Mouse (Mus musculus): ENCODE results near the gene Spag5.

The Spag5 gene

DNA sequence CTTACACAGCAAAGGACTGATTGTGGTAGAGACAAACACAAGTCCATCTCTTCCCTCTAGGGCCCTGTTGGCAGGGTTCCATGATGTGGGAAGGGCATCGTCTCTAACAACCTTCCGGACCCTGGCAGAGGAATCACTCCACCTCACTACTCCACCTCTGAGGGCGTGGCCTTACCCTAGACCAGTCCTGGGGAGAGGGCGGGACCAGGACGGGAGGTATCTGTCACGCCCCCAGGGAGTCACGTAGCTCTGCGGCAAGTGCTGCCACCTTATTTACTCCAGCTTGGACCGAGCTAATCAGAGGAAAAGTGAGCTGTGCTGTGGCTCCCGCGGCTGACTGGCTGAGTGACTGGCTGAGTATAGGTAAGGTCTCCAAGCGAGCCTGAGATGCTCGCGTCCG lies 21.5 kb downstream of the Spag5 start, which contains the start of gene Aldoc:
TSS of gene Aldoc (plus strand) at position 109 of the 400 bp plus-strand sequence.
- DNase-seq (ENCODE audit: low read depth, low spot score): no peak

DNA sequence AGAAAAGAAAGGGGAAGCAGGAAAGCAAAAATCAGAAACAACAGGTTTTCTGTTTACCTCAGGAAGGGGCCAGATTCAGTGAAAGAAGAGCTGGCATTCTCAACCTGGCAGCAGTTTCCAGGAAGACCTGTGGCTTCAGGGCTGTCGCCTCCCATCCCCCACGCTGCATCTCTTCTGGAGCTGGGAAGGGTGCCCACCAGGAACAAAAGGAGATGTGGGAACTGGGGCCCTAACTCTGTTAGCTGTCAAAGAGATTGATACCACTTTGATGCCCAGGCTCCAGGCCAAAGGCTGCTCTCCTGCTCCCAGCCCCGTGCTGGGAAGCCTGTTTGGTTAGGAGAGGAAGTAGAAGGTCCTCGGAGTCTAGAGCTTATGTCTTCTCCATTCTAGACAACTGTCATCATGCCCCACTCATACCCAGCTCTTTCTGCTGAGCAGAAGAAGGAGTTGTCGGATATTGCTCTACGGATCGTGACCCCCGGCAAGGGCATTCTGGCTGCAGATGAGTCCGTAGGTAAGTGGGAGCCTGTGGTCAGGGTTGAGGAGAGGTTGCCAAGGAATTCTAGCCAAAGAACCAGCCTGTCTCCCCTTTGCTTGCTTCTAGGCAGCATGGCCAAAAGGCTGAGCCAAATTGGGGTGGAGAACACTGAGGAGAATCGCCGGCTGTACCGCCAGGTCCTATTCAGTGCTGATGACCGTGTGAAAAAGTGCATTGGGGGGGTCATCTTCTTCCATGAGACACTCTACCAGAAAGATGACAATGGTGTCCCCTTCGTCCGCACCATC lies 22.9 kb downstream of the Spag5 start:
- DNase-seq (ENCODE audit: low read depth, low spot score): no peak

DNA sequence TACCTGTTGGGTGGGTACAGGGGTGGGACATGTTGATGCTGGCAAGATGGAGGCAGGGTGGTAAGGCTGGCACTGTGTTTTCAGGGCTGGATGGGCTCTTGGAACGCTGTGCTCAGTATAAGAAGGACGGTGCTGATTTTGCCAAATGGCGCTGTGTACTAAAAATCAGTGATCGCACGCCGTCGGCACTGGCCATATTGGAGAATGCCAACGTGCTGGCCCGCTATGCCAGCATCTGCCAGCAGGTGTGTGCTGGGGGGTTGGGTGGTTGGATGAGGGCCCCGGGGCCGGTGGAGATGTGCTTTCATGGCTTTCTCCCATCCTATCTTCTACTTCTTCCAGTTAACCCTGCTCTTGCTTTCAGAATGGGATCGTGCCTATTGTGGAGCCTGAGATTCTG lies 23.6 kb downstream of the Spag5 start:
- DNase-seq (ENCODE audit: low read depth, low spot score): no peak

DNA sequence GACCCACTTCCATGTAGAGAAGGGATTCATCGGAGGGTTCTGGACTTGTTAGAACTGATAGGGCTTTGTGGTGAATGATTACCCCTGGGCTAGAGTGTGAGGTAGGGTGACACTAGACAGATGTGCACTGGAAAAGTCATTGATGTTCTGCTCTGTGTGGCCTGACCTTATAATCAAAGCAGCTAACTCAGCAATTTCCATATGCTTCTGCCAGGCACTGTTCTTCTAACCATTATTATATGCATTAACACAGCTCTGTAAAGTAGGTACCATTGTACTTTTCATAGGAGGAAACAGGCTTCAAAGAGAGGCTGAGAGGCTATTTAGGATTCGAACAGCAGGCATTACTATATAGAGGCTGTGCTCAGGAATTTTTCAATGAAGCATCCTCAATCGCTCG lies 25.9 kb downstream of the Spag5 start:
- no peak for DNase-seq (ENCODE audit: low read depth, low spot score)

DNA sequence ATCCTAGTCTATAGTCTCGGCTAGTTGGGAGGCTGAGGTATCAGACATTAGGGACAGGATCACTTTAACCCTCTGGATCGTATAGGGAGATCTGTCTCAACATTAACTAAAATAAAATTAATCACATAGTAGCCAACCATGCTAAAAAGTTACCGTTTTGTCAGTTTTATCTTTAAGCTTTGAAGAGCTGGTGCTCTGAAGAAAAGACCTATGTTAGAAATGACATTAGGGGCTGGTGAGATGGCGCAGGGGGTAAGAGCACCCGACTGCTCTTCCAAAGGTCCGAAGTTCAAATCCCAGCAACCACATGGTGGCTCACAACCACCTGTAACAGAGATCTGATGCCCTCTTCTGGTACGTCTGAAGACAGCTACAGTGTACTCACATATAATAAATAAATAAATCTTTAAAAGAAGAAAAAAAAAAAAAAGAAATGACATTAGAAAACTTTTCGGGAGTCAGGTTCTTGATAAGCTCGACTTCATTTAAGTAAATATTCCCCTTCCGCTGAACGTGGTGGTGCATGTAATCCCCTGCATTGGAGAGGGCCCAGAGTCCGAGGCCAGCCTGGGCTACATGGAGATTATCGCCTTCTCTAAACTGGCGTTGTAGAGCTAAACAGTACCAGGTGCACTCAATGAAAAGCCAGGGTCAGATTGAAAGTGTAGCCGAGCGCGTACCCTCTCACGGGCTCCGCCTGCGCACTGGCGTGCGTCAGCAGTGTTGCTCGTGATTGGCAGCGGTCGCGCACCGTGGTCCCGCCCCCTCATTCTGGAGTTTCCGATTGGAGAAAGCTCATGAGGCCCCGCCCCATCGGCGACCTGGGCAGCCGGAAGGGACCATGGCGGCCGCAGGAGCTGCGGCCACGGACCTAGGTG lies 26.5 kb downstream of the Spag5 start, which contains the start of gene Pigs:
TSS of gene Pigs (plus strand) at position 782 of the 878 bp plus-strand sequence.
- DNase-seq (ENCODE audit: low read depth, low spot score): peak; percentile 96

DNA sequence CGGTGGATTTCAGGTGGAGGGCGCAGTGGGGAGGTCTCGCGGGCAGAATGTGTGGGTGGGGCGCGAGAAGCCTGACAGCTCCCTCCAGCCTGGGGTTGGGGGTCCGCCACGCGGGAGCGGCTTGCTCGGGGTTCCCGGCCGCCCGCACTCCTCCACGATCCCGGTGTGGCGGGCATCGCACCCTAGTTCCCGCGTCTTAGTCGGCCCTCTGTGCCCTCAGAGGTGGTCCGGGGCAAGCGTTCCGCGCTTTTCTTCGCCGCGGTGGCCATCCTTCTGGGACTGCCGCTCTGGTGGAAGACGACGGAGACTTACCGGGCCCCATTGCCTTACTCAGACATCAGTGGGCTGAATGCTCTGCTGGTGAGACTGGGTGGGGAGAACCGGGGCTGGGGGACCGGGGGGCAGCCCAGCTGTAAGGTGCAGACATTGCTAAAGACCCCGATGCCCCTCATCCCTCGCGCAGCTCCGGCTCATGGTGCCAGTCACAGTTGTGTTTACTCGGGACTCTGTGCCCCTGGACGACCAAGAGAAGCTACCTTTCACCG lies 27.3 kb downstream of the Spag5 start:
- DNase-seq (ENCODE audit: low read depth, low spot score): no peak

DNA sequence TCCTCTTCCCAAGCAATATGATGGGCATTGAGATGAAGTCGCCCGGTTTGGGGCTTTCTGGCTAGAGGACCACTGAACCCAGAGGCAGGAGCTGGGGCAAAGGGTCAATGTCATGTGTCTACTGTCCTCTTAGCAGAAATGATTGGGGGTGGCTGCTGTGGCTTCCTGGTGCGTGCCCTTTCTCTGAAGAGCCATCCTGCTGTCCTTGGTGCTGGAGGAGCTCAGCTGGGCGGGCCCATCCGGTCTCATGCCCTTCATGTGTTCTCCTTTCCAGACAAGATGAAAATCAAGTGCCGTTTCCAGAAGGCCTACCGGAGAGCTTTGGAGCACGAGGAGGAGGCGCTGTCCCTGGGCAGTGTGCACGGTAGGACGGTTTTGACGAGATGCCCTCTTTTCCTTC lies 31.3 kb downstream of the Spag5 start:
- no peak for DNase-seq (ENCODE audit: low read depth, low spot score)

DNA sequence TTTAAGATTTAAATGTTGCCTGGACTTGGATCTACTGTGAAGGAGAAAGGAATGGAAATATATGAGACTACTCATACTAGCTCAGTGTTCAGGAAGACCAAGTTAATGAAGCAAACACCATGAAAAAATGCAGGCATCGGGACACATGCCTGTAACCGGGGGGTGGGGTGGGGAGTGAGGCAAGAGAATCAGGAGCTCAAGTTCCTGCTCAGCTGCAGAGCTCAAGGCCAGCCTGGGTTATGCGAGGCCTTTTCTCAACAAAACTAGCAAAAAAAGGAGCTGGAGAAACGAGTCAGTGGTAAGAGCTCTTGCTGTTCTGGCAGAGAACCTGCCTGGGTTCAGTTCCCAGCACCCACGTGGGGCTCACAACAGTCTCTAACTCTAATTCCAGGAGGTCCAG lies 32.7 kb downstream of the Spag5 start:
- no peak for DNase-seq (ENCODE audit: low read depth, low spot score)

DNA sequence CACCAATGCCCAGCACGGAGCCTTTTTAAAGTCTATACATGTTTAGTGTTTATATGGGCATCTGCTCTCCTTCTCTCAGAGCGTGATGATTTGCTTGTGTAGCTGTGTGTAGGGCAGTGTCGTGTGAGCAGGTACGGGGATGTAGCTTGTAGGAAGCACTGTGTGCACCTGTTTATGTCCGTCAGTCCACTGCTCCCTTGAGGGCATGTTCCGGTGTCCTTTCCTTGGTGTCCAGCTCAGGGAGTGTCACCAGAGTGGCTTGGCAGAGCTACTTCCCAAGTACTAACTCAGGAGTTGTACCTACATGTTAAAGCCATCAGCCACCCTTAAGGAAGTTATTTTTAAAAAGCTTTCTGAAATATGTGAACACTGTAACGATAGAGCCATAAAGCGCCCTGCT lies 35.7 kb downstream of the Spag5 start:
- no peak for DNase-seq (ENCODE audit: low read depth, low spot score)

DNA sequence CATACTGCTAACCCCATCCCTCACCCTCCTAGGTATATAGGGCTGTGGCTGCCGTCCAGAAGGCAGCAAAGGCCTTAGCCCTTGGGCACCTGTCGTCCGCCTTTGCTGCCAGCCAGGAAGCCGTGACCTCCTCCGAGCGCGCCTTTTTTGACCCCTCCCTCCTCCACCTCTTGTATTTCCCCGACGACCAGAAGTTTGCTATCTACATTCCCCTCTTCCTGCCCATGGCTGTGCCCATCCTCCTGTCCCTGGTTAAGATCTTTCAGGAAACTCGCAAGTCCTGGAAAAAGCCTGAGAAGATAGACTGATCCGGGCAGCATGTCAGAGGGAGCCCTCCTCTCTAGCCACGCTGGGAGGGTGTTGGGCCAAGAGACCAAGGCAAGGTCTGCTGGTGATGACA lies 40.4 kb downstream of the Spag5 start:
- no peak for DNase-seq (ENCODE audit: low read depth, low spot score)

DNA sequence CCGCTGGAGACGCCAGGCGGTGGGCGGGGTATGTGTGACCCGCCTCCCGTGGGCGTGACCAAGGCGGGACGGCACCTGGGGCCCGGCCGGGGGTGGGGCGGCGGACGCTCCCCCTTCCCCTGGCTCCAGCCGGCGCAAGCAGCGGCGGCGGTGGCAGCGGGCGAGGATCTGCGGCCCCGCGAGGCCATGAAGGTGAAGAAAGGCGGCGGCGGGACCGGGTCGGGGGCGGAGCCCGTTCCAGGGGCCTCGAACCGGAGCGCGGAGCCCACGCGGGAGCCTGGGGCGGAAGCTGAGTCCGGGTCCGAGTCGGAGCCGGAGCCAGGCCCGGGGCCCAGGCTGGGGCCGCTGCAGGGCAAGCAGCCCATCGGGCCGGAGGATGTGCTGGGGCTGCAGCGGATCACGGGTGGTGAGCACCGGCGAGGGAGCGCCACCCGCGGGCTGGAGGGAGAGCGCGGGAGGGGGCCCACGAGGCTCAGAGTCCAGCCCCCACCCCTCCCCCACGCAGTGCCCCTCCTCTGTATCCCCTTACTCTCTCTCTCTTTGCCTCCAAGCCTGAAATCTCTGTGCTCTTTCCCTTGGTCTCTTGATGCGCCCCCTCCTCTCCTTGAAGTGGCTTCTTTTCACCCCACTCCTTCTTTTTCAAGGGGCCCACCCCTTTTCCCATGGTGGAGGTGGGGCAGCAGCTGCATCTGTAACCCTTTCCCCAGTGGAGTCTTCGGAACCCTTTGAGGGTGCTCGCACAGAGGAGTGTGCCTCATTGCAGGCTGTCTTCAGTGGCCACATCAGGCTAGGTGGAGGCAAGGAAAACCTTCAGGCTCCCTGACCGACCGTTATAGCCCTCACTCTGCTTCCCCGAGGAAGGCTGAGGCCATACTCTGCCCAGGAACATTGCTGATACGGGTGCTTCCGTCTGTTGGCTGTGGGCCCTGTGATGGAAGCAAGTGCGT lies 42.3 kb downstream of the Spag5 start, which contains the start of gene Unc119:
TSS of gene Unc119 (plus strand) at position 102 of the 947 bp plus-strand sequence.
- peak; percentile 56 for DNase-seq (ENCODE audit: low read depth, low spot score)

DNA sequence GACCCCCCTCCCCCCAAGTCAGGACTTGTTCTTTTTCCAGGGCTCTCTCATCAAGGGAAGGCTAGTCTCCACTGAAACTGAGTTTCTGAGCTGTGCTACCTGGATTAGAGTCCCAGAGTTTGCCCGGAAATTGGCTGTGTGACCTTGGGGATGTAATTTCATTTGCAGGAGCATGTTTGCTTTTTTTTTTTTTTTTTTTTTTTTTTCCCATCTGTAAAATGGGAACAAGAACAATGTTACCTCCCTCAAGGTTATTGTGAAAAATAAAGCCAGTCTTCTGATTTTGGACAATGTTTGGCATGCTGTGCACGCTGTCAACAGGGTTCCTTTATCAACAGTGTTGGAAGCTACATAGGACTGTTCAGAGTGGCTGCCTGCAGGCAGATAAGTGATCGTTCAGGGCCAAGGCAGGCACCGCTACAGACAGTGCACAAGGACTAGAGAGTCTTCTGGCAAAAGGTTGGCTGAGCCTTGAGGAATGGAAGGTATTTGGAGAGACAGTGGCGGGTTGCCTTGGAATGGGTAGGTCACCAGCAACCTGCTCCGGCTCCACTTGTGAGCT lies 43.1 kb downstream of the Spag5 start:
- DNase-seq (ENCODE audit: low read depth, low spot score): peak; percentile 52

DNA sequence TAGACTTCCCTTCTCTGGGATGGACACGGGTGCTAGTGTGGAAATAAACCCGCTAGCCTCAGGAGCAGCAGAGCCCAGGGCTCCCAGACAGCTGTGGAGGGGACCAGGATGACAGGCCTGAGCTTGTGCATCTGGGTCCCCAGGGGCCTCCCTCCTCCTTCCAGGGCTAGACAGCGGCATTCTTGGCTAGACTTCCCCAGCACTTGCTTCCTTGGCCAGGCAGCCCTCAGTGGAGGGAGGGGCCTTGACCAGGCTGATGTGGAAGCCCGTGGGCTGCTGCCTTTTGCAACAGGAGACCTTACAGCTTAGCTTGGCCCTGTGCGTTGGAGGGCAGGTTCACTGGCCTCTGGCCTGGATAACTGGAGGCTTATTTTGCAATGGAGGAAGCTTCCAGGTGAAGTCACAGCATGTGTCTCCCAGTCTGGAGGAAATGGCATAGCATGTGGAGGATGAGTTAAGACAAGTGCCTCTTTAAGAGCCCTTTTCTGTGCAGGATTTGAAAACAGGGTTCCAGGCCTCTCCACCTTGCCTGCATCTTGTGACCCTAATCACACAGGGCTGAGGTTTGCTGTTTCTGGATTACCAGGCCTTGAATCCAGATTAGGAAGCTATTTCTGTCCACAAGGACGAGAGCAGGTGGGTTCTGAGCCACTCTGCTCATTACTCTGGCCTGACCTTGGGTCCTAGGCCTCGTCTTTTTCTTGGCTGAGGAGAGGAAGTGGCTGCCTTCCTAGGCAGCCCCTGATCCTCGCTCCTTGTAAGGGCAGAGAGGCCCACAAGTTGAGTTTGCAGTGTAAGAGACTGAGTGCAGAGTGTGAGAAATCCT lies 43.8 kb downstream of the Spag5 start:
- peak; percentile 59 for DNase-seq (ENCODE audit: low read depth, low spot score)

DNA sequence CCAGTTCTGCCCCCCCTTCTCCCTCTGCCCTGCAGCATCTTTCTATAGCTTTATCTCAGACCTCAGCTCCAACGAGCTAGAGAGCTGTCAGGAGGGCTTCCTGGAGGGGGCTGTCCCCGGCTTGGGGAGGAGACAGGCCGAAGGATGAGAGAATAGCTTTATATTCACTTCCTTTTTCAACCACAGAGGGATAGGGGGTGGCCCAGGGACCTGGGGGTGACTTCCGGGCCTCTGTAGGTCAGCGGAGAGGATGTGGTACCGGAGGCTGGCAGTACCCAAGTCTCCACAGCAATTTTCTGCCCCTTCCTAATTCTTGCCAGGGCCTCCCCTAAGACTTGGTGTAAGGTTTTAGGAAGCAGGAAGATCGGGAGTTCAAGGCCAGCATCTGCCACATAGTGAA lies 44.5 kb downstream of the Spag5 start:
- DNase-seq (ENCODE audit: low read depth, low spot score): no peak

DNA sequence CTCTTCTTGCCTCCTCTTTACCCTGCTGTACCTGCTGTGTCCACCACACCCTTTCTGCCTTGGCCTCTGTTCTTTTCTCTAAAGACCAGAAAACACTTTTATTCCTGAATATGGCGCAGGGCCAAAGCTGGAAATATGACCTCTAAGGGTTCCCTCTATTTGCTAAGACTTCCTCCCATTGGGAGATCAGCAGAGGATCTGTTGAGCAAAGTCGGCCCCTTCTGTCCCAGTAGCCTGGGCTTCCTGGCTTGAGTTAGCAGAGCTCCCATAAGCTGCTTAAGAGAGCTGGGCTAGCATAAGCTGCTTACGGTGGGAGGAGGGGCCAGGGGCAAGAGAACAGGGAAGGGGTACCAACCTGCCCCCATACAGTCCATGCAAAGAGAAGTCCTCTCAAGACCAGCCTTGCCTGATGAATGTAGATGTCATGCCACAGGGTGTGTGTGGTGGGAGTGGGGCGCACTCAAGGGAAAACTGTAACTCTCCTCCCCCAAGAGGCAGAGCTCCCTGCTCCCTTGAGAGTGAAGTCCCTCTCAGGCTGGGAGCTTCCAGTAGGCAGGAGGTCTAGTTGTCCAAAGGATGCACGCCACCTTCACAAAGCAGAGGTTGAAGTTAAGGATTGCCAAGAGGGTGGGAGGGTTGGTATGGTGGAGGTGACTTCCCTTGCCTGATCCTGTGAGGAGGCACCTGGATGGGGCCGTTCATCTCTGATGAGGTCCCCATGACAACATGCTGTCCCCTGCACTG lies 45.2 kb downstream of the Spag5 start:
- no peak for DNase-seq (ENCODE audit: low read depth, low spot score)

DNA sequence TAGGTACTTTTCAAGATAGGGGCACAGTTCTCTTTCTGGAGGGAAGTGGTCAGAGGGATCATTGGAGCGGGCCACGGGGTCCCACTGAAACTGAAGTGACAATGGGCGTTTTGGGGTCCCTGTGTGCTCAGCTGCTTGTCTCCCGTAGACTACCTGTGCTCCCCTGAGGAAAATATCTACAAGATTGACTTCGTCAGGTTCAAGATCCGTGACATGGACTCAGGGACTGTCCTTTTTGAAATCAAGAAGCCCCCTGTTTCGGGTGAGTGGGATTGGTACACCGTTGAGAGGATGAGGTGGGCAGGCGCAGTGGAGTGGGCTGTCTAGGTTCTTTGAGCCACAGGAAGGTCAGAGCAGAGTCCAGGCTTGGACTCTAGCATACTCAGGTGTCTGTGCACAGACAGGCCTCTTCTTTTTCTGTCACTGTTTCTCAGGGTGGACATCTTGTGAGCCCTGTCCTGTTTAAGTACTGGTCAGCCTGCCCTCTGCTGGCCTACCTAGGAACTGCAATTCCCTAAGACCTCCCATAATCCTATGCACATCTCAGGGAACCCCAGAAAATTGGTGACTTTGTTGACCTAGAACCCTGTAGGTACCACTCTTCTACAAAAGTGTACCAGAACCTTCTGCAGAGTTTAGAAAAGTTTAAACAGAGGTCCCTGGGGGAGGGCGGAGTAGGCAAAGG lies 45.9 kb downstream of the Spag5 start:
- DNase-seq (ENCODE audit: low read depth, low spot score): peak; percentile 90

DNA sequence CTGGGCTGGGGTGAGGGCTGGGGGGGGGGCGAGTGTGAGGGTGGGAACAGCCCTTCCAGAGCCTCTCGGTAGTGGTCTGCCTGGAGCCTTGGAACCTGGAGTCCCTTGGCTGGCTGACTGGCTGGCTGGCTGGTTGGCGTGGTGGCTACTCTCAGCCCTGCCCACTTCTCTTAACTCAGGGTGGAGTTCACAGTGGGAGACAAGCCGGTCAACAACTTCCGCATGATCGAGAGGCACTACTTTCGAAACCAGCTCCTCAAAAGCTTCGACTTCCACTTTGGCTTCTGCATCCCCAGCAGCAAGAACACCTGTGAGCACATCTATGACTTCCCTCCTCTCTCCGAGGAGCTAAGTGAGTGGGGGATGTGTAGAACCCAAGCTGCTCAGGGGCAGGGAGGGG lies 46.6 kb downstream of the Spag5 start:
- DNase-seq (ENCODE audit: low read depth, low spot score): no peak

DNA sequence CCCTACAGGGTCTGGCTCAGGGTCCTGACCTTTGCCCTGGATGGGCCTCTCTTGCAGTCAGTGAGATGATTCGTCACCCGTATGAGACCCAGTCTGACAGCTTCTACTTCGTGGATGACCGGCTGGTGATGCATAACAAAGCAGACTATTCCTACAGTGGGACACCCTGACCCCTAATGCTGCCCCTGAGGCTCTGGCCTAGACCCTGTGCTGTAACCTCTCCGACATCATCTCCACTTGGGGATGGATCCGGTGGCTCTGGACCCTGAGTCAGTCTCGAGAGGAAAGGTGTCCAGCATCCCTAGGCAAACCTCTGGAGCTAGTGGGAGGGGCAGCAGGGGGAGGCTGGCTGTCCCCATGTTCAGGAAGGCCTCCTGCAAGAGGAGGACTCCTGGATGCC lies 47.1 kb downstream of the Spag5 start:
- no peak for DNase-seq (ENCODE audit: low read depth, low spot score)

All from 3T3-L1 (cell line).